Mouse (Mus musculus): ENCODE measurements at regions not wholly inside any gene's neighbourhood (a gene's known extent, or its start where the extent isn't known, plus 50 kb on each side); places are given as distances from the start of the nearest gene placed in this dataset.

GRCm38 (mm10) chr10:91514163-91515020 lies 333.3 kb upstream of the Tmpo start:
- 81% methylated on average over 9 of the region's 9 CpGs for WGBS
- no peak overlapping the region for H3K4me3 ChIP-seq (replicated peaks; ENCODE audit: extremely low read depth, low read depth, low read length)
- no peak for DNase-seq
- no peaks in the 10 kb centered on the region for H3K4me1 ChIP-seq (ENCODE audit: control insufficient read depth, insufficient read depth, low read length)
- TF ChIP-seq POLR2A (IDR thresholded peaks at IDR 0.05; ENCODE audit: borderline replicate concordance, extremely low read depth, low read depth, low read length) (no peak), CTCF (IDR thresholded peaks at IDR 0.05; ENCODE audit: insufficient read depth, low read length) (no peak)

- H3K4me3 ChIP-seq (replicated peaks; ENCODE audit: extremely low read depth, low read depth, low read length): no peak overlapping the region
- DNase-seq: no peak
- no peak for TF ChIP-seq CTCF (IDR thresholded peaks at IDR 0.05; ENCODE audit: insufficient read depth, low read length)
- TF ChIP-seq POLR2A (IDR thresholded peaks at IDR 0.05; ENCODE audit: borderline replicate concordance, extremely low read depth, low read depth, low read length): no peak
- WGBS: 78% methylated on average over 7 of the region's 7 CpGs
- no peaks in the 10 kb centered on the region for H3K4me1 ChIP-seq (ENCODE audit: control insufficient read depth, insufficient read depth, low read length)
These were observed 325.9 kb upstream of the Tmpo start for GRCm38 (mm10) chr10:91507038-91507437.

- Histone ChIP-seq H3K4me1 (ENCODE audit: control insufficient read depth, insufficient read depth, low read length) (no peaks in the 10 kb centered on the region), H3K4me3 (replicated peaks; ENCODE audit: extremely low read depth, low read depth, low read length) (no peak overlapping the region)
- 72% methylated on average over 12 of the region's 12 CpGs for WGBS
- TF ChIP-seq CTCF (IDR thresholded peaks at IDR 0.05; ENCODE audit: insufficient read depth, low read length): no peak
- TF ChIP-seq POLR2A (IDR thresholded peaks at IDR 0.05; ENCODE audit: borderline replicate concordance, extremely low read depth, low read depth, low read length): no peak
- no peak for DNase-seq
These were observed 323.8 kb upstream of the Tmpo start for GRCm38 (mm10) chr10:91504891-91505290.

- H3K4me3 ChIP-seq (replicated peaks; ENCODE audit: extremely low read depth, low read depth, low read length): no peak overlapping the region
- H3K4me1 ChIP-seq (ENCODE audit: control insufficient read depth, insufficient read depth, low read length): no peaks in the 10 kb centered on the region
- no peak for DNase-seq
- TF ChIP-seq POLR2A (IDR thresholded peaks at IDR 0.05; ENCODE audit: borderline replicate concordance, extremely low read depth, low read depth, low read length) (no peak), CTCF (IDR thresholded peaks at IDR 0.05; ENCODE audit: insufficient read depth, low read length) (no peak)
- WGBS: 81% methylated on average over 4 of the region's 4 CpGs
These were observed 317.4 kb upstream of the Tmpo start for GRCm38 (mm10) chr10:91498543-91498942.

GRCm38 (mm10) chr10:91464691-91465090 lies 283.6 kb upstream of the Tmpo start:
- DNase-seq: no peak
- 75% methylated on average over 2 of the region's 2 CpGs for WGBS

GRCm38 (mm10) chr10:91447974-91448703 lies 267.0 kb upstream of the Tmpo start:
- WGBS: 24% methylated on average over 10 of the region's 10 CpGs
- no peak for DNase-seq
- H3K4me1 ChIP-seq (ENCODE audit: control insufficient read depth, insufficient read depth, low read length): no peaks in the 10 kb centered on the region
- TF ChIP-seq CTCF (IDR thresholded peaks at IDR 0.05; ENCODE audit: insufficient read depth, low read length) (no peak), POLR2A (IDR thresholded peaks at IDR 0.05; ENCODE audit: borderline replicate concordance, extremely low read depth, low read depth, low read length) (no peak)
- no peak overlapping the region for H3K4me3 ChIP-seq (replicated peaks; ENCODE audit: extremely low read depth, low read depth, low read length)

More at GRCm38 (mm10) chr10:91464691-91465090, 283.6 kb upstream of the Tmpo start:
- TF ChIP-seq POLR2A (IDR thresholded peaks at IDR 0.05; ENCODE audit: borderline replicate concordance, extremely low read depth, low read depth, low read length): no peak
- TF ChIP-seq CTCF (IDR thresholded peaks at IDR 0.05; ENCODE audit: insufficient read depth, low read length): no peak
- no peak overlapping the region for H3K4me3 ChIP-seq (replicated peaks; ENCODE audit: extremely low read depth, low read depth, low read length)
- no peaks in the 10 kb centered on the region for H3K4me1 ChIP-seq (ENCODE audit: control insufficient read depth, insufficient read depth, low read length)

- TF ChIP-seq POLR2A (IDR thresholded peaks at IDR 0.05; ENCODE audit: borderline replicate concordance, extremely low read depth, low read depth, low read length) (no peak), CTCF (IDR thresholded peaks at IDR 0.05; ENCODE audit: insufficient read depth, low read length) (no peak)
- no peak for DNase-seq
- 44% methylated on average over 2 of the region's 2 CpGs for WGBS
- H3K4me3 ChIP-seq (replicated peaks; ENCODE audit: extremely low read depth, low read depth, low read length): no peak overlapping the region
- H3K4me1 ChIP-seq (ENCODE audit: control insufficient read depth, insufficient read depth, low read length): no peaks in the 10 kb centered on the region
These were observed 262.2 kb upstream of the Tmpo start for GRCm38 (mm10) chr10:91443321-91443720.

- TF ChIP-seq CTCF (IDR thresholded peaks at IDR 0.05; ENCODE audit: insufficient read depth, low read length): no peak
- no peak for TF ChIP-seq POLR2A (IDR thresholded peaks at IDR 0.05; ENCODE audit: borderline replicate concordance, extremely low read depth, low read depth, low read length)
- no peak overlapping the region for H3K4me3 ChIP-seq (replicated peaks; ENCODE audit: extremely low read depth, low read depth, low read length)
- DNase-seq: no peak
- no peaks in the 10 kb centered on the region for H3K4me1 ChIP-seq (ENCODE audit: control insufficient read depth, insufficient read depth, low read length)
- 69% methylated on average over 3 of the region's 3 CpGs for WGBS
These were observed 258.9 kb upstream of the Tmpo start for GRCm38 (mm10) chr10:91440051-91440450.

- no peak overlapping the region for H3K4me3 ChIP-seq (replicated peaks; ENCODE audit: extremely low read depth, low read depth, low read length)
- WGBS: 87% methylated on average over 5 of the region's 5 CpGs
- TF ChIP-seq POLR2A (IDR thresholded peaks at IDR 0.05; ENCODE audit: borderline replicate concordance, extremely low read depth, low read depth, low read length) (no peak), CTCF (IDR thresholded peaks at IDR 0.05; ENCODE audit: insufficient read depth, low read length) (no peak)
- DNase-seq: no peak
- no peaks in the 10 kb centered on the region for H3K4me1 ChIP-seq (ENCODE audit: control insufficient read depth, insufficient read depth, low read length)
These were observed 256.8 kb upstream of the Tmpo start for GRCm38 (mm10) chr10:91437917-91438316.

Measured in lung, adult 2 months (tissue).